Mouse (Mus musculus): Measurements from ENCODE around the gene Ascl2. TPM values are rescaled to one million over a fixed set of nuclear protein-coding genes. Genes with fewer than 3 reads are reported as not detected.

Gene Ascl2
- polyA plus RNA-seq, 1 experiment from 2014 or later, result 0.93 TPM

- H3K9ac ChIP-seq (ENCODE audit: low read depth, low read length), result peak overlapping the region; percentile 49
- peak; percentile 90 for ATAC-seq
- H3K36me3 ChIP-seq (ENCODE audit: control insufficient read depth, insufficient read depth, low read length), result no peaks in the 10 kb centered on the region
- H3K27ac ChIP-seq (ENCODE audit: low read depth, low read length), result no peak overlapping the region
- peak overlapping the region; percentile 47 for H3K4me3 ChIP-seq (ENCODE audit: low read length)
- H3K4me1 ChIP-seq (ENCODE audit: control insufficient read depth, insufficient read depth, low read depth, low read length), result peaks cover 20% of the 10 kb centered on the region
- WGBS, result under 1% methylated on average over 84 of the region's 90 CpGs
- peak overlapping the region; percentile 94 for H3K4me2 ChIP-seq (ENCODE audit: low read length)
- H3K9me3 ChIP-seq (ENCODE audit: control insufficient read depth, low read length), result no peaks in the 10 kb centered on the region
- peaks cover 41% of the 10 kb centered on the region for H3K27me3 ChIP-seq (replicated peaks; ENCODE audit: control insufficient read depth, insufficient read depth, low read length)
Observed at GRCm38 (mm10) chr7:142967884-142968808, 918 bp downstream of the Ascl2 start.

GRCm38 (mm10) chr7:142967414-142967883 lies 1.6 kb downstream of the Ascl2 start:
- H3K36me3 ChIP-seq (ENCODE audit: control insufficient read depth, insufficient read depth, low read length), result no peaks in the 10 kb centered on the region
- ATAC-seq, result peak; percentile 21
- 0% methylated on average over 32 of the region's 36 CpGs for WGBS
- no peaks in the 10 kb centered on the region for H3K9me3 ChIP-seq (ENCODE audit: control insufficient read depth, low read length)
- no peak overlapping the region for H3K27ac ChIP-seq (ENCODE audit: low read depth, low read length)
- peaks cover 20% of the 10 kb centered on the region for H3K4me1 ChIP-seq (ENCODE audit: control insufficient read depth, insufficient read depth, low read depth, low read length)
- H3K4me2 ChIP-seq (ENCODE audit: low read length), result peak overlapping the region; percentile 94
- H3K9ac ChIP-seq (ENCODE audit: low read depth, low read length), result peak overlapping the region; percentile 35
- H3K27me3 ChIP-seq (replicated peaks; ENCODE audit: control insufficient read depth, insufficient read depth, low read length), result peaks cover 41% of the 10 kb centered on the region
- H3K4me3 ChIP-seq (ENCODE audit: low read length), result peak overlapping the region; percentile 47

GRCm38 (mm10) chr7:142959752-142960151 lies 9.3 kb downstream of the Ascl2 start:
- Histone ChIP-seq H3K9ac (ENCODE audit: low read depth, low read length) (no peak overlapping the region), H3K36me3 (ENCODE audit: control insufficient read depth, insufficient read depth, low read length) (no peaks in the 10 kb centered on the region), H3K9me3 (ENCODE audit: control insufficient read depth, low read length) (no peaks in the 10 kb centered on the region), H3K27ac (ENCODE audit: low read depth, low read length) (no peak overlapping the region), H3K27me3 (replicated peaks; ENCODE audit: control insufficient read depth, insufficient read depth, low read length) (no peaks in the 10 kb centered on the region; the same call in 1 of the 2 replicates), H3K4me1 (ENCODE audit: control insufficient read depth, insufficient read depth, low read depth, low read length) (no peaks in the 10 kb centered on the region), H3K4me3 (ENCODE audit: low read length) (no peak overlapping the region), H3K4me2 (ENCODE audit: low read length) (no peak overlapping the region)
- WGBS, result 51% methylated on average over 4 of the region's 4 CpGs
- no peak for ATAC-seq

GRCm38 (mm10) chr7:142958817-142959216 lies 10.2 kb downstream of the Ascl2 start:
- ATAC-seq, result no peak
- Histone ChIP-seq H3K4me2 (ENCODE audit: low read length) (no peak overlapping the region), H3K9me3 (ENCODE audit: control insufficient read depth, low read length) (no peaks in the 10 kb centered on the region), H3K27ac (ENCODE audit: low read depth, low read length) (no peak overlapping the region), H3K36me3 (ENCODE audit: control insufficient read depth, insufficient read depth, low read length) (no peaks in the 10 kb centered on the region), H3K27me3 (replicated peaks; ENCODE audit: control insufficient read depth, insufficient read depth, low read length) (no peaks in the 10 kb centered on the region), H3K9ac (ENCODE audit: low read depth, low read length) (no peak overlapping the region), H3K4me3 (ENCODE audit: low read length) (no peak overlapping the region), H3K4me1 (ENCODE audit: control insufficient read depth, insufficient read depth, low read depth, low read length) (no peaks in the 10 kb centered on the region)
- WGBS, result 96% methylated on average over 1 of the region's 1 CpGs

GRCm38 (mm10) chr7:142956018-142956417 lies 13.0 kb downstream of the Ascl2 start:
- no peak overlapping the region for H3K4me3 ChIP-seq (ENCODE audit: low read length)
- ATAC-seq, result no peak
- H3K4me2 ChIP-seq (ENCODE audit: low read length), result no peak overlapping the region

GRCm38 (mm10) chr7:142949568-142949967 lies 19.5 kb downstream of the Ascl2 start:
- no peaks in the 10 kb centered on the region for H3K27me3 ChIP-seq (replicated peaks; ENCODE audit: control insufficient read depth, insufficient read depth, low read length)
- no peaks in the 10 kb centered on the region for H3K9me3 ChIP-seq (ENCODE audit: control insufficient read depth, low read length)
- no peak overlapping the region for H3K9ac ChIP-seq (ENCODE audit: low read depth, low read length)
- H3K4me2 ChIP-seq (ENCODE audit: low read length), result no peak overlapping the region
- no peak overlapping the region for H3K27ac ChIP-seq (ENCODE audit: low read depth, low read length)
- no peak overlapping the region for H3K4me3 ChIP-seq (ENCODE audit: low read length)
- H3K36me3 ChIP-seq (ENCODE audit: control insufficient read depth, insufficient read depth, low read length), result no peaks in the 10 kb centered on the region
- WGBS, result 0% methylated on average over 1 of the region's 1 CpGs
- H3K4me1 ChIP-seq (ENCODE audit: control insufficient read depth, insufficient read depth, low read depth, low read length), result no peaks in the 10 kb centered on the region
- no peak for ATAC-seq

More at GRCm38 (mm10) chr7:142956018-142956417, 13.0 kb downstream of the Ascl2 start:
- no peaks in the 10 kb centered on the region for H3K4me1 ChIP-seq (ENCODE audit: control insufficient read depth, insufficient read depth, low read depth, low read length)
- H3K36me3 ChIP-seq (ENCODE audit: control insufficient read depth, insufficient read depth, low read length), result no peaks in the 10 kb centered on the region
- no peaks in the 10 kb centered on the region for H3K27me3 ChIP-seq (replicated peaks; ENCODE audit: control insufficient read depth, insufficient read depth, low read length)
- no peak overlapping the region for H3K27ac ChIP-seq (ENCODE audit: low read depth, low read length)
- H3K9ac ChIP-seq (ENCODE audit: low read depth, low read length), result no peak overlapping the region
- H3K9me3 ChIP-seq (ENCODE audit: control insufficient read depth, low read length), result no peaks in the 10 kb centered on the region
- WGBS, result 81% methylated on average over 2 of the region's 2 CpGs

GRCm38 (mm10) chr7:142937631-142938030 lies 31.4 kb downstream of the Ascl2 start:
- Histone ChIP-seq H3K4me2 (ENCODE audit: low read length) (no peak overlapping the region), H3K9me3 (ENCODE audit: control insufficient read depth, low read length) (no peaks in the 10 kb centered on the region), H3K27me3 (replicated peaks; ENCODE audit: control insufficient read depth, insufficient read depth, low read length) (no peaks in the 10 kb centered on the region), H3K4me1 (ENCODE audit: control insufficient read depth, insufficient read depth, low read depth, low read length) (no peaks in the 10 kb centered on the region), H3K9ac (ENCODE audit: low read depth, low read length) (no peak overlapping the region), H3K27ac (ENCODE audit: low read depth, low read length) (no peak overlapping the region), H3K36me3 (ENCODE audit: control insufficient read depth, insufficient read depth, low read length) (no peaks in the 10 kb centered on the region), H3K4me3 (ENCODE audit: low read length) (no peak overlapping the region)
- no peak for ATAC-seq

- WGBS, result 91% methylated on average over 14 of the region's 14 CpGs
- H3K27me3 ChIP-seq (replicated peaks; ENCODE audit: control insufficient read depth, insufficient read depth, low read length), result no peaks in the 10 kb centered on the region
Observed at GRCm38 (mm10) chr7:142935708-142936107, 33.4 kb downstream of the Ascl2 start.

GRCm38 (mm10) chr7:142932469-142932868 lies 36.6 kb downstream of the Ascl2 start:
- no peak overlapping the region for H3K9ac ChIP-seq (ENCODE audit: low read depth, low read length)
- ATAC-seq, result no peak
- WGBS, result 76% methylated on average over 3 of the region's 3 CpGs
- no peaks in the 10 kb centered on the region for H3K27me3 ChIP-seq (replicated peaks; ENCODE audit: control insufficient read depth, insufficient read depth, low read length)
- no peaks in the 10 kb centered on the region for H3K4me1 ChIP-seq (ENCODE audit: control insufficient read depth, insufficient read depth, low read depth, low read length)
- H3K4me3 ChIP-seq (ENCODE audit: low read length), result no peak overlapping the region
- H3K36me3 ChIP-seq (ENCODE audit: control insufficient read depth, insufficient read depth, low read length), result no peaks in the 10 kb centered on the region
- H3K4me2 ChIP-seq (ENCODE audit: low read length), result no peak overlapping the region
- H3K27ac ChIP-seq (ENCODE audit: low read depth, low read length), result no peak overlapping the region
- no peaks in the 10 kb centered on the region for H3K9me3 ChIP-seq (ENCODE audit: control insufficient read depth, low read length)

More at GRCm38 (mm10) chr7:142935708-142936107, 33.4 kb downstream of the Ascl2 start:
- Histone ChIP-seq H3K4me1 (ENCODE audit: control insufficient read depth, insufficient read depth, low read depth, low read length) (no peaks in the 10 kb centered on the region), H3K4me3 (ENCODE audit: low read length) (no peak overlapping the region), H3K36me3 (ENCODE audit: control insufficient read depth, insufficient read depth, low read length) (no peaks in the 10 kb centered on the region), H3K27ac (ENCODE audit: low read depth, low read length) (no peak overlapping the region), H3K4me2 (ENCODE audit: low read length) (no peak overlapping the region), H3K9me3 (ENCODE audit: control insufficient read depth, low read length) (no peaks in the 10 kb centered on the region), H3K9ac (ENCODE audit: low read depth, low read length) (no peak overlapping the region)
- ATAC-seq, result no peak
